Mouse (Mus musculus) liver, postnatal 0 days (tissue): ENCODE results near the gene Smim14. TPM values are rescaled to one million over a fixed set of nuclear protein-coding genes. Genes with fewer than 3 reads are reported as not detected.

Experiments
- ATAC-seq: fragments of 200-750 bp; cut with Nextera tagmentation; 2 replicates; pipeline ENCODE4 v1.8.0; 2017; ENCODE audit warnings: mild to moderate bottlenecking, moderate library complexity
- DNase-seq: peaks from one replicate; pipeline ENCODE4 v3.0.0-alpha.2; 2016
- H3K27ac ChIP-seq: fragments of 300-500 bp; sonication (generic); 2 replicates; pipeline ENCODE4 v1.5.1; 2014; ENCODE audit warnings: antibody characterized with exemption, moderate library complexity, mild to moderate bottlenecking, low read depth
- H3K27me3 ChIP-seq: fragments of 300-500 bp; sonication (generic); 2 replicates; pipeline ENCODE4 v1.6.1; 2014; ENCODE audit warnings: low read length, control low read depth, mixed read lengths; ENCODE audit not compliant: insufficient read depth
- H3K36me3 ChIP-seq: fragments of 300-500 bp; sonication (generic); replicated peaks from 2 replicates; pipeline ENCODE4 v1.6.1; 2014; ENCODE audit warnings: mild to moderate bottlenecking, control low read depth, low read length, moderate library complexity, mixed read lengths; ENCODE audit not compliant: insufficient read depth
- H3K4me1 ChIP-seq: fragments of 300-500 bp; sonication (generic); 2 replicates; pipeline ENCODE4 v1.6.1; 2014; ENCODE audit warnings: antibody characterized with exemption, mild to moderate bottlenecking, control low read depth; ENCODE audit not compliant: insufficient read depth
- H3K4me2 ChIP-seq: fragments of 300-500 bp; sonication (generic); 2 replicates; pipeline ENCODE4 v1.6.1; 2014; ENCODE audit warnings: low read depth, mild to moderate bottlenecking, low read length, moderate library complexity, mixed read lengths
- H3K4me3 ChIP-seq: fragments of 300-500 bp; sonication (generic); 2 replicates; pipeline ENCODE4 v1.5.1; 2014; ENCODE audit warnings: low read depth, low read length
- H3K9ac ChIP-seq: fragments of 300-500 bp; sonication (generic); replicated peaks from 2 replicates; pipeline ENCODE4 v1.6.1; 2014; ENCODE audit warnings: mild to moderate bottlenecking, moderate library complexity
- H3K9me3 ChIP-seq: fragments of 300-500 bp; sonication (generic); 2 replicates; pipeline ENCODE4 v1.6.1; 2016; ENCODE audit warnings: mild to moderate bottlenecking, control low read depth, low read length, mixed read lengths
- CTCF ChIP-seq: sonication (generic); IDR thresholded peaks from 2 replicates; pipeline ENCODE4 v1.5.1; 2016; ENCODE audit warnings: antibody characterized with exemption, low read depth
- EP300 ChIP-seq: IDR thresholded peaks from 2 replicates; pipeline ENCODE4 v1.6.1; 2016; ENCODE audit warnings: antibody characterized with exemption, low read depth, mild to moderate bottlenecking
- WGBS: fragments of 180-500 bp; shearing (Covaris S2); extraction: QIAGEN DNeasy Blood & Tissue Kit; methylation state at CpG from one replicate; pipeline ENCODE4 v1.1.7; 2014; ENCODE audit not compliant: insufficient replicate concordance; 5-methylcytosine and 5-hydroxymethylcytosine counted together
- polyA plus RNA-seq: library from polyadenylated mRNA; unstranded; fragments of >200 nt; fragmentation: Nextera tagmentation; extraction: Ambion mirVana; gene quantifications from 2 replicates; pipeline ENCODE4 v1.2.1, GENCODE M21; 2015

The Smim14 gene
- 87.0 and 91.0 TPM in 2 replicates for polyA plus RNA-seq

DNA sequence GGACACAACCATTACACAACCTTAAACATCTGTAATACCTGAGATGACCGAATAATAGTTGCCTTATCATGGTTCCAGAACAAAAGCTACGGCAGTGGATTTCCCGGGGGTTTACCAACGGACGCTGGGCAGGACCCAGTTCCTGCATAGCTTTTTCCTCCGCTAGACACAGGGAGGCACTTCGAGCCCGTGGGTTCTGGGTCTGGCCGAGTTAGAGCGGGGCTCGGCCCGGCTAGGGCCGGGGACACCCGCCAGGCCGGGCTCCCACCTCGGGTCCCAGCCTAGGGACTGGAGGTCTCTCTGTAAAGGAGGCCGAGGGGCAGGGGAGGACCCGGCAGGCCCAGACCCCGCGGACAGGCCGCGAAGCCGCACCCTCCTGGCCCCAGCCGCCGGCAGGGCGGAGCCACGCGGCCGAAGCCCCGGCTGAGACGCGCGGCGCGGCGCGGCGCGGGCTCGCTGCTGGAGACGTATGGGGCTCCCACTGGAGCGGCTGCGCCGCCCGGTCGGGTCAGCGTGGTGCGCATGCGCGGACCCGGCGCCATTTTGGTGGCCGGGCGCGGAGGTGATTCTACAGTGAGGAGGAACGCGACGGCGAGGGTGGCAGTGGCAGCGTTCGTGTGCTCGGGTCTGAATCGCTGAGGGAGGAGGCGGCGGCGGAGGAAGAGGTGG is at the start of gene Smim14, which contains the start of gene Ube2k:
TSS of gene Smim14 (minus strand) at position 434 of the 669 bp plus-strand sequence.
TSS of gene Ube2k (plus strand) at position 483 of the 669 bp plus-strand sequence.
- WGBS, result under 1% methylated on average over 43 of the region's 66 CpGs
- Histone ChIP-seq H3K9me3 (no peaks in the 10 kb centered on the region), H3K27me3 (no peaks in the 10 kb centered on the region), H3K4me2 (peak within 1 kb of the TSS; percentile 88), H3K27ac (peak within 1 kb of the TSS; percentile 99), H3K4me3 (peak within 1 kb of the TSS; percentile 92), H3K4me1 (peaks cover 8% of the 10 kb centered on the region), H3K36me3 (no peaks in the 10 kb centered on the region), H3K9ac (peak within 1 kb of the TSS; percentile 96)
- TF ChIP-seq EP300, result no peak
- peak; percentile 32 for TF ChIP-seq CTCF
- ATAC-seq (peak; percentile 96), DNase-seq (peak; percentile 95)

DNA sequence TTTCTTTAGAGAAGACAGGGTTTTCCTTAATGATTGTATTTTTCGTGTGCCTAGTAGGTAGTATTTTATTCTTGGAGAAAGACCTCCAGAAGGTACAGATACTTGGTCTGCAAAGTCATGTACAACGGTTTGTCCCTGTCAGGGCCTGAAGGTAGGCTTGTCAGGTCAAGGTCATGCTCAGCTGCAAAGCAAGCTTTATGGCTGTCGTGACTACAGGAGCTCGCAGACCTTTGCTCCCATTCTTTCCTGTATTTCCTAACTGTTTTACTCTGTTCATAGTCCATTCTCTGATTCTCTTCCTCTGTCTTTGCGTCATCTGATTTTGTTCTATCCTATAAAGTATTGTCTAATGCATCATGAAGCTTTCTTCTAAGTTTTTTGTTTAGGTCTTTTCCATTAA is 49.3 kb upstream of the Smim14 start:
- Histone ChIP-seq H3K36me3 (peaks cover 23% of the 10 kb centered on the region), H3K9me3 (no peaks in the 10 kb centered on the region), H3K27ac (peak overlapping the region; percentile 56; the same call in 1 of the 2 replicates), H3K27me3 (no peaks in the 10 kb centered on the region), H3K9ac (no peak overlapping the region), H3K4me1 (no peaks in the 10 kb centered on the region), H3K4me2 (no peak overlapping the region), H3K4me3 (no peak overlapping the region)
- 67% methylated on average over 5 of the region's 5 CpGs for WGBS
- ATAC-seq (peak; percentile 97), DNase-seq (no peak)
- TF ChIP-seq CTCF (no peak), EP300 (0 out of 2 replicates have a peak, but pooled peaks have one; percentile 20)

DNA sequence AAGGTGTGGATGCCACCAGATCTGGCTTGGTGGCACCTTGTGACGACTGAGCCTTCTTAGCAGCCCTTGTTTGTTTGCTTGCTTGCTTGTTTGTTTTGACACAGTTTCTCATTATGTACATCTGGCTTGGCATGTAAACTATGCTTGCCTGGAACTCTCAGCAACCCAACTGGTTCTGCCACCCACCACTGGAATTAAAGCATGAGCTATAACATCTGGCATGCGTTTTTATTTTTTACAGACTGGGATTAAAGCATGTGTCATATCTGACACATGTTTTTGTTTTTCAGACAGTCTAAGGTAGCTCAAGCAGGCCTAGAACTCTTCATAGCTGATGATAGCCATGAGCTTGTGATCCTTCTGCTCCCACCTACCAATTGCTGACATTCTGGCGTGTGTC is 41.6 kb upstream of the Smim14 start:
- H3K36me3 ChIP-seq, result peaks cover 29% of the 10 kb centered on the region
- WGBS, result 82% methylated on average over 3 of the region's 3 CpGs
- DNase-seq (no peak), ATAC-seq (no peak)
- no peak overlapping the region for H3K4me3 ChIP-seq
- no peak overlapping the region for H3K9ac ChIP-seq
- peaks cover 9% of the 10 kb centered on the region; the same call in 1 of the 2 replicates for H3K4me1 ChIP-seq
- no peak overlapping the region for H3K4me2 ChIP-seq
- H3K27ac ChIP-seq, result no peak overlapping the region
- H3K27me3 ChIP-seq, result no peaks in the 10 kb centered on the region
- TF ChIP-seq CTCF (no peak), EP300 (no peak)
- H3K9me3 ChIP-seq, result no peaks in the 10 kb centered on the region

DNA sequence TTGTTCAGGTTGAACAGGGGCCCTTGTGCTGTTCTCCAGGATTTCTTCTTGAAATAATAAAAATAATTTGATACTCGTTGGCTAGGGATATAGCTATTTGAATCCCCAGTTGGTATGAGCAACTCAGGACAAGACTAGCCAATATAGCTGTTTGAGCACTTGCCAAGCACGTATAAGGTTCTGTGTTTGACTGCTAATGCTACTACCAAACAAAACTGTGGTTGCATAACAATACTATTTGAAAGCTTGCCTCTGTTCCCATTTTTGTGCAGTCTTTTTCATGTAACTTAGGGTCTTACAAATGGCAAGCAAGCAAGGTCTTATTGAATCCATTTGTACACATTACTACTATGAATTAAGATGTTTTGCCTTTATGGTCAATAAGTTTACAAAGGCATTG is 38.9 kb upstream of the Smim14 start:
- WGBS, result 54% methylated on average over 2 of the region's 2 CpGs
- H3K9ac ChIP-seq, result no peak overlapping the region
- H3K4me2 ChIP-seq, result no peak overlapping the region
- no peaks in the 10 kb centered on the region for H3K9me3 ChIP-seq
- H3K4me3 ChIP-seq, result no peak overlapping the region
- TF ChIP-seq EP300 (no peak), CTCF (no peak)
- ATAC-seq (no peak), DNase-seq (no peak)
- H3K36me3 ChIP-seq, result peaks cover 29% of the 10 kb centered on the region
- H3K27ac ChIP-seq, result no peak overlapping the region
- H3K27me3 ChIP-seq, result no peaks in the 10 kb centered on the region
- H3K4me1 ChIP-seq, result peaks cover 9% of the 10 kb centered on the region; the same call in 1 of the 2 replicates

DNA sequence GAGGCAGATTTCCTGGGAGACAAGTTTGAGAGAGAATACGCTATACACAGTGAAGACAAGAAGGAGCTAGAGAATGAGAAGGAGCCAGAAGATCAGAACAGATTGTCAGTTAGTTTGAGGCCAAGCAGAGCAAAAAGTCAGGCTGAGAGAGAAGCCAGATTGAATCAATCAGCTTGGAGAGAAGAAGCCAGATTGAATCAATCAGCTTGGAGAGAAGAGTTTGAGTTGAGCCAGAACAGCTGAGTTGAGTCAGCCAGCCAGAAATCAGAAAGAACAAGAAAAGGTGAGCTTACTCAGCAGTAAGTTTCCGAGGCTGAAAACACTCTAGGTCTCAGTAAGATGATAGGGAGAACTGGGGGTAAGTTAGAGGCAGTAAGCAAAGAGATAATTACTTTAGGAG is 37.9 kb upstream of the Smim14 start:
- no peak for ATAC-seq
- Histone ChIP-seq H3K27ac (no peak overlapping the region), H3K36me3 (peaks cover 25% of the 10 kb centered on the region), H3K27me3 (no peaks in the 10 kb centered on the region), H3K4me1 (peaks cover 9% of the 10 kb centered on the region; the same call in 1 of the 2 replicates), H3K9ac (no peak overlapping the region), H3K4me3 (no peak overlapping the region), H3K9me3 (no peaks in the 10 kb centered on the region), H3K4me2 (no peak overlapping the region)
- 91% methylated on average over 2 of the region's 2 CpGs for WGBS
- no peak for DNase-seq
- TF ChIP-seq EP300, result no peak
- TF ChIP-seq CTCF, result no peak

DNA sequence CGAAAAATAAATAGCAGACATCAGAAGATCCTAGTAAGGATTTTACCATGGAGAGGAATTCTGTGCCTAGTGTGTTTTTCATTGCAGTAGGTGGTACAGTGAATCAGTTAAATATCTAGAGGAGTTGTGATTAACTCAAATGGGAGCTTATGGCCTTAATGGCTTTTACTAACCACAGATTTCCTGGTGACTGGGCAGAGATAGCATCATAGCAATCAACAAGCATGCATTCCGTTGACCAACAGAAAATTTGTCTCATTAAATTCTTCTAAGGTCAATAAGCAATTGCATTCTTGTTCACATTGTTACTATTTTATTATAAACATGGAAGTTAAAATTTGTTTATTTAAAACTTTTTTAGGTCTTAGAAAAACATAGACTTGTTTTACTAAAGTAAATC is 28.5 kb upstream of the Smim14 start:
- Histone ChIP-seq H3K27me3 (no peaks in the 10 kb centered on the region), H3K27ac (no peak overlapping the region), H3K4me3 (no peak overlapping the region), H3K4me2 (no peak overlapping the region), H3K9ac (no peak overlapping the region), H3K36me3 (peaks cover 17% of the 10 kb centered on the region), H3K9me3 (no peaks in the 10 kb centered on the region), H3K4me1 (0 out of 2 replicates have a peak, but pooled peaks cover 5% of the 10 kb centered on the region)
- DNase-seq (no peak), ATAC-seq (no peak)
- WGBS, result 72% methylated on average over 2 of the region's 2 CpGs
- TF ChIP-seq EP300, result no peak
- TF ChIP-seq CTCF, result no peak
